Comparison of ENCODE assay signal across 25 mouse cellular contexts in the genomic region with DNA sequence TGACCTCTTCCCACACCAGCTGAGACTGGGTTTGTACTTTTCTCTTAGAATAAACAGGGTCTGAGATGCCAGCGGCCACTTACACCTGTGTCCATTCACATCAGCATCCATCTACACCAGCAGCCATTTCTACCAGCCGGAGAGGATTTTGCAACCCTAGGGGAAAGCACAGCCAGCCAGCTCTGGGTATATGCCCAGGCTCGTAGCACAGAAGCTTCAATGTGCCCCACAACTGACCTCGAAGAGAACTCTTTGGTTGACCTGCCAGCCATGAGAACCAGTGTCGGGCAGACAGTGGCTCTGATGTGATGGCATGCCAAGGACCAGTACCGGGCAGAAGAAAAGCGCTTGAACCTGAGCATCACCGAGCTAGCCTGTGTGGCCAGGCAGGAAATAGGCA. TPM values are rescaled to one million over a fixed set of nuclear protein-coding genes. Genes with fewer than 3 reads are reported as not detected.
DNase-seq lines count a peak whose midpoint lies in the region; ATAC-seq and TF ChIP-seq lines count a peak whose summit lies in the region.
"Had no signal": no experiment of that assay in that cellular context is flagged by ENCODE, and none has a peak within 500 bp of the region (broad histone marks: within the 10 kb centered on the region; RNA-seq: fewer than 3 reads in every experiment).

No protein-coding gene starts in this region.

- H3K9me3 ChIP-seq in lung, postnatal 0 days (ENCODE audit: low read length), result no peaks in the 10 kb centered on the region
- H3K9me3 ChIP-seq: embryonic facial prominence, embryonic 15.5 days; intestine, embryonic 15.5 days had no signal

- H3K27ac ChIP-seq in gastrocnemius, adult 2 months, result no peak overlapping the region
- peak overlapping the region; percentile 69 for H3K27ac ChIP-seq in lung, postnatal 0 days (ENCODE audit: low read length)
- H3K27ac ChIP-seq: embryonic facial prominence, embryonic 12.5 days; hindbrain, embryonic 10.5 days; hindbrain, embryonic 13.5 days; intestine, embryonic 15.5 days had no signal

- intact Hi-C loops in gastrocnemius, adult 2 months (cut with DNase I), result no loop called here

- 75% methylated on average over 8 of the region's 8 CpGs for WGBS in lung, postnatal 0 days
- WGBS in lung, adult 2 months, result 72% methylated on average over 8 of the region's 8 CpGs

- peaks cover 5% of the 10 kb centered on the region; the same call in 1 of the 2 replicates for H3K4me1 ChIP-seq in lung, postnatal 0 days (ENCODE audit: insufficient read depth, low read depth, low read length)
- 0 out of 2 replicates have a peak, but pooled peaks cover 2% of the 10 kb centered on the region for H3K4me1 ChIP-seq in lung, adult 2 months (ENCODE audit: control insufficient read depth, insufficient read depth, low read length)
- H3K4me1 ChIP-seq: embryonic facial prominence, embryonic 12.5 days; embryonic facial prominence, embryonic 15.5 days; hindbrain, embryonic 10.5 days; hindbrain, embryonic 13.5 days; intestine, embryonic 15.5 days had no signal

- TF ChIP-seq CTCF in gastrocnemius, adult 2 months (IDR thresholded peaks at IDR 0.05), result no peak
- TF ChIP-seq CTCF in lung, postnatal 0 days (IDR thresholded peaks at IDR 0.05), result no peak
- no peak for TF ChIP-seq CTCF in lung, adult 2 months (IDR thresholded peaks at IDR 0.05; ENCODE audit: insufficient read depth, low read length)

- H3K4me2 ChIP-seq in lung, postnatal 0 days (replicated peaks; ENCODE audit: low read depth, low read length), result no peak overlapping the region
- H3K4me2 ChIP-seq: embryonic facial prominence, embryonic 12.5 days; embryonic facial prominence, embryonic 15.5 days; heart, embryonic 11.5 days; hindbrain, embryonic 13.5 days; intestine, embryonic 15.5 days had no signal

- peak; percentile 22 for DNase-seq in adrenal gland, adult 2 months
- DNase-seq in adrenal gland, adult 8-10 months, result no peak
- DNase-seq in gastrocnemius, adult 2 months, result peak; percentile 56
- DNase-seq in gastrocnemius, adult 8-10 months (ENCODE audit: low spot score in 2 of 2), result no peak
- DNase-seq in lung, postnatal 0 days (ENCODE audit: low spot score), result no peak
- no peak for DNase-seq in lung, adult 2 months
- DNase-seq: adrenal gland, postnatal 25 days; cerebellum, adult 18-20 months; cerebellum, adult 9-10 months; cerebellum, postnatal 14 days; forebrain, postnatal 0 days; gastrocnemius, postnatal 10 days; gastrocnemius, postnatal 36 days; heart, postnatal 36 days; kidney, adult 11 months had no signal

- no peak for TF ChIP-seq EP300 in lung, postnatal 0 days (IDR thresholded peaks at IDR 0.05)

- H3K27me3 ChIP-seq in lung, postnatal 0 days (replicated peaks; ENCODE audit: insufficient read depth, low read length), result no peaks in the 10 kb centered on the region
- H3K27me3 ChIP-seq: embryonic facial prominence, embryonic 12.5 days; embryonic facial prominence, embryonic 15.5 days; hindbrain, embryonic 13.5 days; intestine, embryonic 15.5 days had no signal

- no peak for TF ChIP-seq POLR2A in lung, adult 2 months (IDR thresholded peaks at IDR 0.05; ENCODE audit: borderline replicate concordance, extremely low read depth, low read depth, low read length)

- no peak overlapping the region for H3K9ac ChIP-seq in lung, postnatal 0 days (replicated peaks; ENCODE audit: low read depth)
- H3K9ac ChIP-seq: embryonic facial prominence, embryonic 15.5 days; forebrain, postnatal 0 days; hindbrain, embryonic 13.5 days; intestine, embryonic 15.5 days had no signal

- no peaks in the 10 kb centered on the region for H3K36me3 ChIP-seq in lung, postnatal 0 days (ENCODE audit: insufficient read depth, low read length)
- H3K36me3 ChIP-seq: embryonic facial prominence, embryonic 12.5 days; embryonic facial prominence, embryonic 15.5 days; hindbrain, embryonic 10.5 days; hindbrain, embryonic 13.5 days; intestine, embryonic 15.5 days had no signal

- no peak for ATAC-seq in lung, postnatal 0 days
- ATAC-seq: activated CD4-positive, CD25-positive, alpha-beta regulatory T cell, adult 4 months; forebrain, embryonic 14.5 days; forebrain, postnatal 0 days; hindbrain, embryonic 16.5 days; intestine, embryonic 15.5 days had no signal

- no peak overlapping the region for H3K4me3 ChIP-seq in gastrocnemius, adult 2 months
- H3K4me3 ChIP-seq in lung, postnatal 0 days (ENCODE audit: low read depth, low read length), result no peak overlapping the region
- H3K4me3 ChIP-seq in lung, adult 2 months (replicated peaks; ENCODE audit: extremely low read depth, low read depth, low read length), result no peak overlapping the region
- H3K4me3 ChIP-seq: embryonic facial prominence, embryonic 12.5 days; embryonic facial prominence, embryonic 15.5 days; hindbrain, embryonic 10.5 days; hindbrain, embryonic 13.5 days; intestine, embryonic 15.5 days had no signal

RNA-seq across cellular contexts. Expression of a gene that starts 31.6 kb away (rescaled TPM):
- 10 to 100 TPM; 19.8 to 29.9 TPM for total RNA-seq in adrenal gland, adult 2 months (2021)
- 10.6 and 12.3 TPM in 2 replicates for polyA plus RNA-seq in adrenal gland, adult 2 months (2012; rRNA removed)
- total RNA-seq in adrenal gland, adult 8-10 months (2022), result 10 to 100 TPM; 14.7 to 40.9 (median 19.8) TPM
- 10 to 100 TPM; 21.6 to 51.5 TPM for total RNA-seq in gastrocnemius, adult 2 months (2021)
- 10 to 100 TPM; 12.8 to 21.0 (median 16.7) TPM for total RNA-seq in gastrocnemius, adult 8-10 months (2022)
- polyA plus RNA-seq in lung, postnatal 0 days (2015; fragmentation: Nextera tagmentation; extraction: Ambion mirVana), result 62.4 and 62.8 TPM in 2 replicates
- polyA plus RNA-seq in lung, adult 2 months (2012; rRNA removed), result 49.7 and 71.8 TPM in 2 replicates
- total RNA-seq: granulocyte monocyte progenitor cell, adult 5-6 weeks had no signal
- polyA plus RNA-seq: activated CD4-positive, CD25-positive, alpha-beta regulatory T cell, adult 4 months had no signal

RNA-seq across cellular contexts. Expression of a gene that starts 39.5 kb away (rescaled TPM):
- total RNA-seq in adrenal gland, adult 2 months (2021), result 1 to 10 TPM; 2.9 to 3.1 TPM
- 0.68 and 1.1 TPM in 2 replicates for polyA plus RNA-seq in adrenal gland, adult 2 months (2012; rRNA removed)
- total RNA-seq in adrenal gland, adult 8-10 months (2022), result 1 to 10 TPM; 3.8 to 7.5 (median 5.4) TPM
- total RNA-seq in gastrocnemius, adult 2 months (2021), result under 1 TPM; 0.20 to 0.25 TPM
- under 1 TPM; 0.27 to 0.54 (median 0.31) TPM for total RNA-seq in gastrocnemius, adult 8-10 months (2022)
- 2.4 and 2.7 TPM in 2 replicates for polyA plus RNA-seq in lung, postnatal 0 days (2015; fragmentation: Nextera tagmentation; extraction: Ambion mirVana)
- 10.3 and 13.5 TPM in 2 replicates for polyA plus RNA-seq in lung, adult 2 months (2012; rRNA removed)
- total RNA-seq: granulocyte monocyte progenitor cell, adult 5-6 weeks had no signal
- polyA plus RNA-seq: activated CD4-positive, CD25-positive, alpha-beta regulatory T cell, adult 4 months had no signal

Comparison
In these comparisons a context has a peak if more than half of its experiments do, and no peak if none do; other contexts are left out.
1. DNase-seq: peak in adrenal gland, adult 2 months (single experiment) and gastrocnemius, adult 2 months (single experiment); none in adrenal gland, adult 8-10 months (single experiment), gastrocnemius, adult 8-10 months (0 of 2), lung, postnatal 0 days (single experiment) and lung, adult 2 months (single experiment).